Mouse (Mus musculus) G1E (cell line): ENCODE data around the gene Metap2.

Experiments used
- CTCF ChIP-seq: IDR thresholded peaks from 2 replicates; pipeline ENCODE4 v1.5.1; 2012; ENCODE audit warnings: low read depth, low read length, inconsistent platforms, mixed read lengths
- GATA2 ChIP-seq: IDR thresholded peaks from 2 replicates; pipeline ENCODE4 v1.6.1; 2012; ENCODE audit warnings: low read depth, low read length, inconsistent platforms, borderline replicate concordance

DNA sequence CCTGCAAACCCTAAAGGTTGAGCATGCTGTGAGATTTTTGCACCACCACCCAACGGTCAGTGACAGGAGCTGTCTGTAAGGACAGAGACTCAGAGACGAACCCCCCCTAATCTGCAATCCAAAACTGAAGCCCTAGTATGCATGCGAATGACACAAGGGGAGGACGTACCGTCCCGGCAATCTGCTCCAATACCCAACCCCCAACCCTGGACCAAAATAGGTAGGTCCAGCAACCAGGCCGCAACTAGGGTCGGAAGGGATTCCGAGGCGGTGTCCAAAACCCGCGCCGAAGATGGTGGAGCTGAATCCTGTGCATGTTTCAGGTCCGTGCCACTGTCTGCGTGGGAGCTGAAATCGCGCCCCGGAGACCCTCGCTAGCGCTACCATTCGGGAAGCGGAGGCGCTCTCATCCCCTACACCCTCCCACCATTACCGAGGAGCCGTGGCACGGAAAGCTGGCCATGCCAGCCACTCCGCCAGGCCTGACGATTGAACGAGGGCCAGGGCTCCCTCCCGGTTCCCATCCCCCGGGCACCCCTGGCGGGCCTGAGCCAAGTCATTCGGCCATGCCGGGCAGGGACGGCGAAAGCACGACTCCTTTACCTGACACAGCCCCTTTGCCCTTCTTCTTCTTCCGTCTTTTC is 7.8 kb downstream of the Metap2 start:
- TF ChIP-seq GATA2 (no peak), CTCF (no peak)
